Mouse (Mus musculus) erythroblast, embryonic 14.5 days (primary cell): ENCODE measurements around the gene Ola1. TPM values are rescaled to one million over a fixed set of nuclear protein-coding genes. Genes with fewer than 3 reads are reported as not detected.

Experiments
- H3K27me3 ChIP-seq: 2 replicates; pipeline ENCODE4 v1.6.1; 2012; ENCODE audit warnings: inconsistent platforms; ENCODE audit not compliant: control insufficient read depth
- H3K36me3 ChIP-seq: 2 replicates; pipeline ENCODE4 v1.6.1; 2012; ENCODE audit warnings: mild to moderate bottlenecking, inconsistent platforms; ENCODE audit not compliant: control insufficient read depth
- H3K4me1 ChIP-seq: 2 replicates; pipeline ENCODE4 v1.6.1; 2012; ENCODE audit warnings: inconsistent platforms; ENCODE audit not compliant: control insufficient read depth
- H3K4me3 ChIP-seq: replicated peaks from 2 replicates; pipeline ENCODE3; 2012; ENCODE audit warnings: moderate library complexity, mild to moderate bottlenecking, inconsistent platforms
- H3K9me3 ChIP-seq: 2 replicates; pipeline ENCODE4 v1.6.1; 2012; ENCODE audit warnings: low read length, inconsistent platforms, mixed read lengths; ENCODE audit not compliant: control insufficient read depth
- GATA1 ChIP-seq: IDR thresholded peaks from 2 replicates; pipeline ENCODE4 v1.6.1; 2012; ENCODE audit warnings: low read length, inconsistent platforms, mixed read lengths
- TAL1 ChIP-seq: IDR thresholded peaks from 3 replicates; pipeline ENCODE4 v1.6.1; 2012; ENCODE audit warnings: low read length, inconsistent platforms, mixed read lengths
- polyA plus RNA-seq: library from polyadenylated mRNA; stranded (reverse); fragments of >175 nt; gene quantifications from 2 replicates; pipeline ENCODE4 v1.2.3, GENCODE M21; 2012

Ola1 gene
- polyA plus RNA-seq, 1 experiment, result 3.4 TPM

DNA sequence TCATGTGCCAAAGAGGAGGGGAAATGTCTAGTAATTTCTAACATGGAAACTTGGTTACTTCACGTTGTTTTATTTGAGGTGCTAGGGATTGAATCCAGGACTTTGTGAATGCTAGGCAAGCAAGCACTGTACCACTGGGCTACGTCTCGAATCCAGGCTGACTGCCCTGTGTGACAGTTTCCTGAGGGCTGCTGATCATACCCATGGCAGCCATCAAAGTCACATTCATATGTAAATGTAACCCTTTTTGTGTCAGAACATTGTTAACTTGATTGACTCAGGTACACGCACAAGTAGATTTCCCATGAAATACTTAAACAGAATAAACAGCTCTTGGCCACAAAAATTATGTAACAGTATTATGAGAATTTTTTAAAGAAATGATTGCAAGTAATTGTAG is 30.0 kb upstream of the Ola1 start:
- peaks cover 2% of the 10 kb centered on the region for H3K9me3 ChIP-seq
- H3K27me3 ChIP-seq, result peaks cover 5% of the 10 kb centered on the region
- TF ChIP-seq TAL1 (no peak), GATA1 (no peak)
- H3K4me3 ChIP-seq, result no peak overlapping the region
- H3K36me3 ChIP-seq, result no peaks in the 10 kb centered on the region
- H3K4me1 ChIP-seq, result no peaks in the 10 kb centered on the region

GRCm38 (mm10) chr2:73241299-73241698 is 22.6 kb upstream of the Ola1 start:
- Histone ChIP-seq H3K4me1 (no peaks in the 10 kb centered on the region), H3K27me3 (peaks cover 9% of the 10 kb centered on the region), H3K36me3 (no peaks in the 10 kb centered on the region), H3K9me3 (no peaks in the 10 kb centered on the region), H3K4me3 (no peak overlapping the region)
- TF ChIP-seq GATA1, result no peak
- no peak for TF ChIP-seq TAL1

- H3K4me3 ChIP-seq, result no peak overlapping the region
- H3K4me1 ChIP-seq, result no peaks in the 10 kb centered on the region
- no peak for TF ChIP-seq GATA1
- peaks cover 12% of the 10 kb centered on the region for H3K27me3 ChIP-seq
- no peaks in the 10 kb centered on the region for H3K36me3 ChIP-seq
- no peaks in the 10 kb centered on the region; the same call in 1 of the 2 replicates for H3K9me3 ChIP-seq
Observed at GRCm38 (mm10) chr2:73231081-73231480, 12.4 kb upstream of the Ola1 start.

DNA sequence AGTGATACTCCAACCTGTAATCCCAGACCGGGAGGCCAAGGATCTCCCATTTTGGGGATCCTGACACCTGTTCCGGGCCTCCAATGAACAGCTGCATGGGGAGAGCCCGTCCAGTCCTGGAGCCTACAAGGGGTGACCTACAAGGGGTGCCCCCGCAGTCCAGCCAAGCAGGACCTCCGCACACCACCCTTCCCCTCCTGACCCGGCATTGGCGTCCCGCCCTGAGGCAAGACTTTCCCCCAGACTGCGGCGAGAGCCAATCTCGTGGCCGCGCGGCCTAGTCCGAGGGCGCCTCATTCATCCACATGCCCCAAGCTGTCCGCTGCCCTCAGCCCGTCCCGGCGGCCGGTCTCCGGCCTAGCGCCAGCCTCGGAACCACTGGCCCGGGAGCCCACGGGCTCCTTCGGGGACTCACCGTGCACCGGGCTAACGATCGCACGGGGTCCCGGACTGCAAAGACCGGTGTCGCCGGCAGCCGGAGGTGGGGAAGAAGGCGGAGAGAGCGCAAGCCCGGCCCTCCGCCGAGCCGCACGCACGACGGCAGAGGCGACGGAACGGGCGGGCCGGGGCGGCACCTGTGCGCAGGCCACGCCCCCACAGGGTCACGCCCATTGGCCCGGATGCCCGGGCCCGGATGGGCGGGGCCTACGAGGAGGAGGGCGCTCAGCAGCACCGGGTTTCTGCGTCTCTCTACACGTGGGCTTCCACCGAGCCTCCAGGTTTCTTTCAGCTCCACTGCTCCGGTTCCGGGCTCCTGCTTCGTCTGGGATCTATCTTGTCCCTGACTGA is 4.7 kb downstream of the Ola1 start:
- H3K4me3 ChIP-seq, result peak overlapping the region; percentile 91
- no peaks in the 10 kb centered on the region for H3K27me3 ChIP-seq
- H3K4me1 ChIP-seq, result peaks cover 37% of the 10 kb centered on the region
- TF ChIP-seq GATA1, result no peak
- no peak for TF ChIP-seq TAL1
- H3K9me3 ChIP-seq, result no peaks in the 10 kb centered on the region; the same call in 1 of the 2 replicates
- peaks cover 28% of the 10 kb centered on the region for H3K36me3 ChIP-seq

DNA sequence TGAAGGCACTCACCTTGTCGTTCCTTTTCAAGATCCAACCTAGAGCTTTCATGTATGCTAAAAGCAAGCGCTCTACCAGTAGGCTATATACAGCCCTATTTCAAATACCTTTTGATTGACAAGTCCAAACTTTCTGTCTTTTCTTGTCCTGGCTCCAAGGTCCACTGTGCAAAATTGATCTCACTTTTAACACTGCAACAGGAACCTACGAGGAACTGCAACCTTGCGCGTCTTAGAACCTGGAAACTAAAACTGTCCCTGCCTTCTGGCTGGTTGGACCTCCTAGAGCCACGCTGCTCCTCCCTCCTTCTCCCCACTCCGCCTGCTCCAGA is 5.2 kb downstream of the Ola1 start:
- TF ChIP-seq GATA1 (no peak), TAL1 (no peak)
- Histone ChIP-seq H3K4me1 (peaks cover 37% of the 10 kb centered on the region), H3K27me3 (no peaks in the 10 kb centered on the region), H3K4me3 (peak overlapping the region; percentile 91), H3K36me3 (peaks cover 31% of the 10 kb centered on the region), H3K9me3 (no peaks in the 10 kb centered on the region; the same call in 1 of the 2 replicates)

- TF ChIP-seq TAL1 (no peak), GATA1 (no peak)
- Histone ChIP-seq H3K4me1 (no peaks in the 10 kb centered on the region), H3K4me3 (no peak overlapping the region), H3K36me3 (peaks cover 36% of the 10 kb centered on the region), H3K9me3 (no peaks in the 10 kb centered on the region), H3K27me3 (no peaks in the 10 kb centered on the region)
Observed at GRCm38 (mm10) chr2:73204328-73204727, 14.4 kb downstream of the Ola1 start.

- no peaks in the 10 kb centered on the region; the same call in 1 of the 2 replicates for H3K4me1 ChIP-seq
- H3K9me3 ChIP-seq, result no peaks in the 10 kb centered on the region
- H3K27me3 ChIP-seq, result no peaks in the 10 kb centered on the region
- H3K36me3 ChIP-seq, result peaks cover 5% of the 10 kb centered on the region
- no peak overlapping the region for H3K4me3 ChIP-seq
- TF ChIP-seq TAL1, result no peak
- TF ChIP-seq GATA1, result no peak
Observed at GRCm38 (mm10) chr2:73188488-73188887, 30.2 kb downstream of the Ola1 start.

GRCm38 (mm10) chr2:73185185-73185584 is 33.5 kb downstream of the Ola1 start:
- H3K4me3 ChIP-seq, result no peak overlapping the region
- no peaks in the 10 kb centered on the region; the same call in 1 of the 2 replicates for H3K4me1 ChIP-seq
- TF ChIP-seq GATA1, result no peak
- no peak for TF ChIP-seq TAL1
- no peaks in the 10 kb centered on the region for H3K27me3 ChIP-seq
- H3K36me3 ChIP-seq, result peaks cover 3% of the 10 kb centered on the region; the same call in 1 of the 2 replicates
- H3K9me3 ChIP-seq, result no peaks in the 10 kb centered on the region

GRCm38 (mm10) chr2:73169496-73169895 is 49.2 kb downstream of the Ola1 start:
- peaks cover 5% of the 10 kb centered on the region; the same call in 1 of the 2 replicates for H3K4me1 ChIP-seq
- H3K27me3 ChIP-seq, result no peaks in the 10 kb centered on the region
- no peaks in the 10 kb centered on the region for H3K36me3 ChIP-seq
- TF ChIP-seq GATA1 (no peak), TAL1 (no peak)
- H3K4me3 ChIP-seq, result no peak overlapping the region
- no peaks in the 10 kb centered on the region for H3K9me3 ChIP-seq

- Histone ChIP-seq H3K4me1 (peaks cover 5% of the 10 kb centered on the region; the same call in 1 of the 2 replicates), H3K27me3 (no peaks in the 10 kb centered on the region), H3K4me3 (no peak overlapping the region), H3K9me3 (no peaks in the 10 kb centered on the region), H3K36me3 (no peaks in the 10 kb centered on the region; the same call in 1 of the 2 replicates)
- TF ChIP-seq GATA1 (no peak), TAL1 (no peak)
Observed at GRCm38 (mm10) chr2:73167126-73167525, 51.6 kb downstream of the Ola1 start.
